Comparison of ENCODE assay signal across 8 mouse cellular contexts in genomic region chr11:50230481-50231304, GRCm38 (mm10). TPM values are rescaled to one million over a fixed set of nuclear protein-coding genes. Genes with fewer than 3 reads are reported as not detected.
DNase-seq lines count a peak whose midpoint lies in the region; ATAC-seq and TF ChIP-seq lines count a peak whose summit lies in the region.

No protein-coding gene starts in this region.

- DNase-seq in kidney, postnatal 4 days, result peak; percentile 45 to 62
- DNase-seq in kidney, postnatal 25 days, result no peak
- DNase-seq in embryonic facial prominence, embryonic 14.5 days (ENCODE audit: low spot score), result no peak
- DNase-seq in intestine, embryonic 14.5 days (ENCODE audit: low spot score), result peak; percentile 71
- no peak for DNase-seq in spleen, postnatal 14 days (ENCODE audit: low spot score in 2 of 2)
- DNase-seq in frontal cortex, postnatal 36 days (ENCODE audit: low spot score in 2 of 2), result no peak
- no peak for DNase-seq in left cerebral cortex, adult 2 months (ENCODE audit: extremely low spot score in 1 of 2, low spot score in 2 of 2)

- no peaks in the 10 kb centered on the region; the same call in 1 of the 2 replicates for H3K27me3 ChIP-seq in embryonic facial prominence, embryonic 14.5 days (replicated peaks; ENCODE audit: control insufficient read depth, insufficient read depth, low read length)
- H3K27me3 ChIP-seq in intestine, embryonic 14.5 days (replicated peaks; ENCODE audit: control insufficient read depth, insufficient read depth, low read length), result no peaks in the 10 kb centered on the region
- H3K27me3 ChIP-seq in neural tube, embryonic 12.5 days (replicated peaks), result peaks cover 11% of the 10 kb centered on the region; the same call in 1 of the 2 replicates

- H3K4me3 ChIP-seq in embryonic facial prominence, embryonic 14.5 days (ENCODE audit: low read depth, low read length), result peak overlapping the region; percentile 26
- peak overlapping the region; percentile 15; the same call in 1 of the 2 replicates for H3K4me3 ChIP-seq in intestine, embryonic 14.5 days (ENCODE audit: low read depth, low read length)
- H3K4me3 ChIP-seq in neural tube, embryonic 12.5 days, result no peak overlapping the region
- H3K4me3 ChIP-seq in left cerebral cortex, adult 2 months, result no peak overlapping the region

- no peak overlapping the region for H3K27ac ChIP-seq in embryonic facial prominence, embryonic 14.5 days (replicated peaks; ENCODE audit: low read depth, low read length)
- H3K27ac ChIP-seq in intestine, embryonic 14.5 days (ENCODE audit: low read depth), result no peak overlapping the region
- no peak overlapping the region for H3K27ac ChIP-seq in neural tube, embryonic 12.5 days
- H3K27ac ChIP-seq in left cerebral cortex, adult 2 months, result no peak overlapping the region

- WGBS in embryonic facial prominence, embryonic 14.5 days, result 37% methylated on average over 45 of the region's 45 CpGs
- WGBS in intestine, embryonic 14.5 days, result 36% methylated on average over 45 of the region's 45 CpGs
- WGBS in neural tube, embryonic 12.5 days, result 19% methylated on average over 45 of the region's 45 CpGs

- H3K9ac ChIP-seq in embryonic facial prominence, embryonic 14.5 days (ENCODE audit: low read depth, low read length), result peak overlapping the region; percentile 37; the same call in 1 of the 2 replicates
- H3K9ac ChIP-seq in intestine, embryonic 14.5 days (ENCODE audit: low read length), result no peak overlapping the region
- H3K9ac ChIP-seq in neural tube, embryonic 12.5 days, result no peak overlapping the region

- no peaks in the 10 kb centered on the region for H3K9me3 ChIP-seq in embryonic facial prominence, embryonic 14.5 days (ENCODE audit: control insufficient read depth, low read length)
- no peaks in the 10 kb centered on the region for H3K9me3 ChIP-seq in intestine, embryonic 14.5 days (ENCODE audit: control insufficient read depth, low read length)
- no peaks in the 10 kb centered on the region for H3K9me3 ChIP-seq in neural tube, embryonic 12.5 days

- H3K4me2 ChIP-seq in embryonic facial prominence, embryonic 14.5 days (ENCODE audit: low read depth, low read length), result peak overlapping the region; percentile 50
- H3K4me2 ChIP-seq in intestine, embryonic 14.5 days (ENCODE audit: low read length), result peak overlapping the region; percentile 46
- H3K4me2 ChIP-seq in neural tube, embryonic 12.5 days (replicated peaks), result peak overlapping the region; percentile 50

- TF ChIP-seq CTCF in left cerebral cortex, adult 2 months (IDR thresholded peaks at IDR 0.05), result no peak

- H3K36me3 ChIP-seq in embryonic facial prominence, embryonic 14.5 days (ENCODE audit: control insufficient read depth, insufficient read depth, low read length), result peaks cover 42% of the 10 kb centered on the region
- H3K36me3 ChIP-seq in intestine, embryonic 14.5 days (ENCODE audit: control insufficient read depth, insufficient read depth, low read length), result peaks cover 37% of the 10 kb centered on the region
- H3K36me3 ChIP-seq in neural tube, embryonic 12.5 days, result peaks cover 47% of the 10 kb centered on the region

- peaks cover 25% of the 10 kb centered on the region for H3K4me1 ChIP-seq in embryonic facial prominence, embryonic 14.5 days (ENCODE audit: control insufficient read depth, insufficient read depth, low read length)
- H3K4me1 ChIP-seq in intestine, embryonic 14.5 days (replicated peaks; ENCODE audit: control insufficient read depth, insufficient read depth, low read length), result peaks cover 17% of the 10 kb centered on the region
- peaks cover 33% of the 10 kb centered on the region for H3K4me1 ChIP-seq in neural tube, embryonic 12.5 days

- ATAC-seq in embryonic facial prominence, embryonic 14.5 days (ENCODE audit: low read depth), result no peak
- peak; percentile 44; the same call in 1 of the 2 replicates for ATAC-seq in intestine, embryonic 14.5 days (replicated peaks; ENCODE audit: low FRiP score, low TSS enrichment, low read depth)
- no peak for ATAC-seq in neural tube, embryonic 12.5 days (ENCODE audit: low FRiP score, low read depth)

- intact Hi-C loops in left cerebral cortex, adult 2 months (cut with DNase I), result no loop called here

RNA-seq across cellular contexts. Expression of gene Ltc4s, which starts 7.7 kb away (rescaled TPM):
- 3.7 and 5.2 TPM in 2 replicates for polyA plus RNA-seq in embryonic facial prominence, embryonic 14.5 days (2014; fragmentation: Nextera tagmentation; extraction: Ambion mirVana)
- polyA plus RNA-seq in intestine, embryonic 14.5 days (2014; fragmentation: Nextera tagmentation; extraction: Ambion mirVana), result 3.4 and 4.2 TPM in 2 replicates
- 0.32 and 1.4 TPM in 2 replicates for polyA plus RNA-seq in neural tube, embryonic 12.5 days (2016; fragmentation: Nextera tagmentation; extraction: Ambion mirVana)
- total RNA-seq in left cerebral cortex, adult 2 months (2021), result 1 to 10 TPM; 5.9 to 8.7 TPM

RNA-seq across cellular contexts. Expression of gene Mgat4b, which starts 20.0 kb away (rescaled TPM):
- 22.5 and 22.6 TPM in 2 replicates for polyA plus RNA-seq in embryonic facial prominence, embryonic 14.5 days (2014; fragmentation: Nextera tagmentation; extraction: Ambion mirVana)
- polyA plus RNA-seq in intestine, embryonic 14.5 days (2014; fragmentation: Nextera tagmentation; extraction: Ambion mirVana), result 13.3 and 24.4 TPM in 2 replicates
- 57.1 and 57.2 TPM in 2 replicates for polyA plus RNA-seq in neural tube, embryonic 12.5 days (2016; fragmentation: Nextera tagmentation; extraction: Ambion mirVana)
- 10 to 100 TPM; 63.1 to 67.0 TPM for total RNA-seq in left cerebral cortex, adult 2 months (2021)

RNA-seq across cellular contexts. Expression of gene Sqstm1, which starts 20.1 kb away (rescaled TPM):
- polyA plus RNA-seq in embryonic facial prominence, embryonic 14.5 days (2014; fragmentation: Nextera tagmentation; extraction: Ambion mirVana), result 239 and 247 TPM in 2 replicates
- 181 and 183 TPM in 2 replicates for polyA plus RNA-seq in intestine, embryonic 14.5 days (2014; fragmentation: Nextera tagmentation; extraction: Ambion mirVana)
- 241 and 245 TPM in 2 replicates for polyA plus RNA-seq in neural tube, embryonic 12.5 days (2016; fragmentation: Nextera tagmentation; extraction: Ambion mirVana)
- total RNA-seq in left cerebral cortex, adult 2 months (2021), result 100 to 1,000 TPM; 474 to 490 TPM

RNA-seq across cellular contexts. Expression of gene Mrnip, which starts 56.4 kb away (rescaled TPM):
- polyA plus RNA-seq in embryonic facial prominence, embryonic 14.5 days (2014; fragmentation: Nextera tagmentation; extraction: Ambion mirVana), result 17.7 and 19.8 TPM in 2 replicates
- 15.6 and 18.1 TPM in 2 replicates for polyA plus RNA-seq in intestine, embryonic 14.5 days (2014; fragmentation: Nextera tagmentation; extraction: Ambion mirVana)
- 22.4 and 25.4 TPM in 2 replicates for polyA plus RNA-seq in neural tube, embryonic 12.5 days (2016; fragmentation: Nextera tagmentation; extraction: Ambion mirVana)
- total RNA-seq in left cerebral cortex, adult 2 months (2021), result 10 to 100 TPM; 13.3 to 14.2 TPM

Comparison
In these comparisons a context has a peak if more than half of its experiments do, and no peak if none do; other contexts are left out.
1. DNase-seq: peak in kidney, postnatal 4 days (2 of 2) and intestine, embryonic 14.5 days (single experiment); none in kidney, postnatal 25 days (0 of 2), embryonic facial prominence, embryonic 14.5 days (single experiment), spleen, postnatal 14 days (0 of 2), frontal cortex, postnatal 36 days (0 of 2) and left cerebral cortex, adult 2 months (0 of 2).
2. H3K4me3 ChIP-seq: peak in embryonic facial prominence, embryonic 14.5 days (single experiment) and intestine, embryonic 14.5 days (single experiment); none in neural tube, embryonic 12.5 days (single experiment) and left cerebral cortex, adult 2 months (single experiment).
3. Peak in every context shown above with its lines, with median percentiles within 50 percentile points of each other: H3K4me2 ChIP-seq.